Mouse (Mus musculus) Muller cell, postnatal 12 days (primary cell): ENCODE measurements at regions not wholly inside any gene's neighbourhood (a gene's known extent, or its start where the extent isn't known, plus 50 kb on each side); places are given as distances from the start of the nearest gene placed in this dataset.

Experiments used
- DNase-seq: peaks from one replicate; pipeline ENCODE4 v3.0.0-alpha.2; 2015; ENCODE audit errors: inconsistent ontology term

DNA sequence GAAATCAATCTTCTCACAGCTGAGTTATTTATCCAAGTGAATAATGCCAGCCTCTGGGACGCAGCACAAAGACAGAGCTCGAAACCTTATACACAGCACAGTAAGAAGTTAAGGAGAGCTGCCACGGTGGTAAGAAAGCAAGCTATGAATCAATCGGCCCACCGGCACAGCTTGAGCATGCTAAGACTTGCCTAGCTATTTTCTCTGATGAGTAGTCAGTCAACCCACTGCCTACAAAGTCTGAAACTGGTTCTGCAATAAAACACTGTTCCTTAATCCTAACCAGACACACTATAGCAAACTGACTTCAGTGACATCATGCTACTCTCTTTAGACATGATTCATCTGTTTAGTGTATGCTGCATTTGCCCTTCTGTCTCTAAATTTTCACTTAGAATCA lies 268.7 kb downstream of the 1190002N15Rik start:
- no peak for DNase-seq

DNA sequence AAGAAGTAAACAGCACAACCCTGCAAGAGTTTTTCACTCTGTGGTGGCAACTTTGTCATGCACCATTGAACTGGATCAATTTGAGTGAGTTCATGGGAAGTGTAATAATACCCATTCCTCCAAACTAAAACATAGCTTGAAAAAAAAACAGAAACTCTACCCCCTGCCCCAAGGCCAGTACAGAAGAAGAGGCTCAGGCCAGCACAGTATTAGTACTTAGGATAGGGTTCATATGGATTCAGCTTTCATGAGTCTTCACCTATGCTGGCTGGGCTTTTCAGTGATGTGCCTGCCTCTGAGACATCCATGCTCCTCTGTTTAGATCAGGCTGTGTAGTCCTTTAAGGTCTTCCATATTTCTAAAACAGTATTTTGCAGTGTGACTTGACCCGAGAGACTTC lies 270.6 kb downstream of the 1190002N15Rik start:
- no peak for DNase-seq

DNA sequence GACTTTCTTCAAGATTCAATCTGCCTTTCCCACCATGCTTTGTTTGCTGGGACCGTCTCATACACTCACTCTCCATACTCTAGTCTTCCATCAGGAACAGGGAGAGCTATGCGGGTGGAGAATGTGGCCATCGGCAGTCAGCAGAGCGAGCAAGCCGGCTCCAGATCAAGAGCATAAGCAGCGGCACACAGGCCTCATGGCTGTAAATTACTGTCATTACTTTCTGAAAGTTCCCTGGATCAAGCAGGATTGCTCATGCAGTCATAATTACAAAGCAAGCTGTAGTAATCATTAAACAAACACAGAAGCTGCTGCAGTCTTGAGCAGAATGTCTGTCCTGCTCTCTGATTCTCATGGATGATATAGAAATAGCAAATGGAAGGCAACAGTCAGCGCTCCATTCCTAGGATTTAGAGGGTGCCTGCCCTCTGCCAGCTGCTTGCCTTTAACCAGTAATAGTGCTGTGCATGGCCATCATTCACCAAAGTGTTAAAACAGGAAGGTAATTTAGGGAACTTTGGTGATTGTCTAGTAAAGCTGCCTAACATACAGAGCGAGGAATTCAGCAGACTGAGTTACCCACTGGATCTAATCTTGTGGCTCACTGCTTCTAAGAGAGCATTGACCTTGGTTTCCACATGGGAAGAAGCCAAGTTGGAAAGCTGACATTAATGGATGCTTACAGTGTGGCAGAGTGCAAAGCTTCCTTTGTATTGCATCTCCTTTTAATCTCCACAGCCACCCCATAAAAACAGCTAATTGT lies 298.2 kb downstream of the 1190002N15Rik start:
- DNase-seq = peak; percentile 79

DNA sequence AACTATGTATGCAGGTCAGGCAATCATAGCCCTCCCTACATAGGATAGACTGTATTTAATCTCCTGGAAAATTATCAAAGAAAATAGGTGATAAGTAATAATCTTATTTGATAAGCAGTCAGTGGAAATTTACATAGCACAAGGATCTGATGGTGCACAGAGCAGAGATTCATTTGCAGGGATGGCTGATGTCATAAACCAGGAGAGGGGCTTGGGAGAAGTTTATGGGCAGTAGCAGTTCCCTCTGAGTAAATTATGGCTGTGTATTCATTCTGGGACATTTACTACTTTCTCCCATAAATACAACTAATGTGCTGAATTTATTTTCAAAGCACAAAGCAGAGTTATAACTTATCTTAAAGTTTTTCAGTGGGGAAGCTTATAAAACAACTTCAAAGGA lies 299.3 kb downstream of the 1190002N15Rik start:
- no peak for DNase-seq

DNA sequence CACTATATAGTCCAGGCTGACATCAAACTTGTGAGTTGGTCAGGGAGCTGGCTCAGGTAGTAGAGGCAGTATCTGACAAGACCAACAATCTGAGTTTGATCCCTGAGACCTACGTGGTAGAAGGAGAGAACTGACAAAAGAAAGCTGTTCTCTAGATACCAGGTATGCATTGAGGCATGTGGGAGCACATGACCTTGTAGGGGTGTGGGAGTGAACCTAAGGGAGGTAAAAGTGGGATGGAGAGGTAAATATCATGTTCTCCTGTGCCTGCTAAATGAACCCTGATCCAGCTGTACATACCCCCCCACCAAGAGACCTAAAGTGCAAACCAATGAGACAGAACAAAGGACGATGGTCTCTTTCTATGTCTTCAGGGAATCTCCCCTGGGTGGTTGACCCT lies 308.3 kb downstream of the 1190002N15Rik start:
- no peak for DNase-seq

DNA sequence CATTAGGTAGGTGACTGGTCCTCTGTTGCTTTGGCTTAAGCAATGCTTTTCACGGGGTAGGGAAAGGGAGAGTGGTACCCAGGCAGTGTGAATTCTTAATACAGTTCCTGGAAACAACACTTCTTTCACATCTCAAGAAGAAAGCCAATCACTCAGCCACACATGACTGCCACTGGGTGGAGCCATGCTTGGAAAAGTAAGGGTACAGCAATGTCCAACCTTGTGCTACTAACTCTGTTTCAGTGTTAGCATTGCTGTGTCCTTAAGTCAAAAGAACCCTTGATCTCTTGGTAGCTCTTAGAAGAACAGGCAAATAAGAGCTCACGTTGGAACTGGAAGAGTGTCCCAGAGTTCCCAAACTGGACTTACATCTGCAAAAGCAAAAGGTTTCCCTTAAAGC lies 318.8 kb downstream of the 1190002N15Rik start:
- no peak for DNase-seq

DNA sequence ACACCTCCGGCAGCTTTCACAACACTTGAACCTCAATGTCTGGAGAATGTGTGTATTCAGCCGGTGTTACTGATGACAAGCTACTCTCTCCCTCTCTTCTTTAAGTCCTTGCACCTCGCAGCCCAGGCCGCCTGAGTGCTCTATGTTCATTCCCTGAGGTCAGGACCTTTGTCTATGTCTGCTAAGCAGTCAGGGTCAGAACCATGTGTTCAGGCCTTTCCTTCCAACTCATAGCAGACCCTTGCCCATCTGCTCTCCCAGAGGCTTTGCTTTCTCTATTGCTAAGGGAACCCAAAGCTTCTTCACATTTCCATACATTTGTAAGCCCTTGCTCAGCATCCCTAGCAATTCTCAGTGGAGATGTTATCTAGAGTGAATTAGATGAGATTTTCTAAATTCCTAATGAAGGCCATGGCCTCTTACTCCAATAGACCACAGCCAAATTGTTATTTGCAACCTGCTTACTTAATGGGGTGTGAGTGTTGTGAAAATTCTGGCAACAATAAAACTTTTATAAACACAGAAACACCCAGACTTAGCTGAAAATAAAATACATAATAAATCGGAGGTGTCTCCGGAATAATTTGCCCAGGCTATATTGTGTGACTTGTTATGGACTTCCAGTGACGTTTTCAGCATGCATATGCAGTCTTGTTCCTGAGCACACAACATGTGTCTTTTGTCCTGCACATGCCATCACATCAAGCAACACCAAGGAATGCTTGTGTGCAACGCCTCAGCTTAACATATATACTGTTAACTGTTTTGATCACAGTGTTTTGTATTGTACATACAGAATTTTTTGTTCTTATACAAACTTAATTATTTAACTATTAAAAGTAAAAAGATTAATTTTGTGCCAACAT lies 321.2 kb downstream of the 1190002N15Rik start:
- no peak for DNase-seq

DNA sequence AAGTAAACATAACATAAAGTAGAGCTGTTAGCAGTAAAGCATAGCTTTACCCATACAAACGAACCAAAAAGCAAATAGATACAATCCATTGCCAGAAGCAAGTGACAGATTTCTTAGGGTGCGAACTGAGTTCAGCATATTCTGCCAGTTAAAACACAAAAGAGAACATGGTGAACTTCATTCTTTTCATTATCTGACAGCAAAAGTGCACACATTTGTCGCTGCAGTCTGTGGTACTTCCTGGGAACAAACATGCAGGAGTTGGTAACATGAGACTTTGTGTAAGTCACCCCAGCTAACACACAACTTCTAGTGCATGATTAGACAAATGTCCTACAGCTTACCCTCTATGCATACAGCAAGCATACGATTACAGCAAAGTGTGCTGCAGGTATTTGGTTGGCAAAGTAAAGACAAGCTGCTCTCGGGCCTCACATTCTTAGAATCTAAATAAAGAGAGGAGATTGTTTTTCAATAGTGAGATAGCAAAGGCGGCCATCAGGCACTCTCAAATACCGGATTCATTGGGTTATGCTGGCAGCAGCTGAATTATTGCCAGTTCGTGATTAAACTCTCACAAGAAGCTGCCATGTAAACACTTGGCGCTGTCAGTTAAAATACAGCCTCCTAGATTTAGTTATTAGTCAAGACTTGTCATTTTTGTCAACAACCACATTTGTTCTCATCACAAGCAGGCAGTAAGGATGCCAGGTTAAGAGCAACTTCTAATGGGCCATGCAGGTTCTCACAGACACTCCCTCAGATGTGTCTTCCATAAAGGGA lies 327.2 kb downstream of the 1190002N15Rik start:
- DNase-seq = no peak

DNA sequence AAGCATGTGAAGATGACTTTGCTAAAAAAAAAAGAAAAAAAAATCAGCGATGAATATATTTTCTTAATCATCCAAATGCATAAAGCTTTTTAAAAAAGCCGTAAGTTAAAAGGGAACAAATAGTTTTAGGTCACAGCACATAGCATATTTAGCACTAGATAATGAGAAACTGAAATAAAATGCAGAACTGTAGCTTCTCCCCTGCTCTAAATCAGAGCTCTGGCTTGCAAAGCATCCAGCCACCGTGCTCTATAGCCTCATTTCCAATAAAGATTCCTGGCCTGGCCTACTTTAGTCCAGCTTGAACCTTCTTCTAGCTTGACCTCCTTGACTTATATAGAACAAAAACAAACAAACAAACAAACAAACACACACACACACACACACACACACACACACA lies 328.9 kb downstream of the 1190002N15Rik start:
- no peak for DNase-seq

DNA sequence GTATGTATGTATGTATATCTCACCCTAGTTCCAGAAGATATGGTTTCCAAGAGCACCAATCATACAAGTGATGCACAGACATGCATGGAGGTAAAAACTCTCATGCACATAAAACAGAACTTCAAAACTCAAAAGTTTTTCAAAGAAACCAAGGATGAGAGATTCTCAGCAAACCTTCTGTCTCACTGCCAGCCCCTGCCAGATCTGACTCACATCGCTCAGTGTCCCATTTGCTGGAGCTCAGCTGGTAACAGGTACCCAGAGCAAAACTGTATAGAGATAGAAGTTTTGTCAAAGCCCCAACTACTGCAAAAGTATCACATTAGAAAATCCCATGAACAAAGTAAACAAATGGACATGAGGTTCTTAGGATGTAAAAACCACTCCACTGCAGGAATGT lies 337.0 kb downstream of the 1190002N15Rik start:
- DNase-seq = no peak

DNA sequence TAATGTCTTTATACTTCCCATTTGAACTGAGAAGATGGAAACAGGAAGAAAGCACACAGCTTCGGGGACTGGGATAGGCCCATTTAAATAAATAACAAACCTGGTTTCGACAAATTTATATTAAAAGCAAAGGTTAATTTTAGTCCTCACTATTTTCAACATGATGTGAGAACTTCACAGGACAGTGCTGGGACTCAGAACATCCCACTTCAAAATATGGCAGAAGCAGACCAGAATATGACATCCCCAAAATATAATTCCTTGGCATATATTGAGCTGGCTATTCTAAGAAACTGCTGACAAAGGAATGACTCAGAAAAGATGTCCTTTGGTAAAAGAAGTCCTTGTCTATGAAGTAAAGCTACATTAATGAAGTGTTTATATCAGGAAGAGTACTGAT lies 338.0 kb downstream of the 1190002N15Rik start:
- no peak for DNase-seq

DNA sequence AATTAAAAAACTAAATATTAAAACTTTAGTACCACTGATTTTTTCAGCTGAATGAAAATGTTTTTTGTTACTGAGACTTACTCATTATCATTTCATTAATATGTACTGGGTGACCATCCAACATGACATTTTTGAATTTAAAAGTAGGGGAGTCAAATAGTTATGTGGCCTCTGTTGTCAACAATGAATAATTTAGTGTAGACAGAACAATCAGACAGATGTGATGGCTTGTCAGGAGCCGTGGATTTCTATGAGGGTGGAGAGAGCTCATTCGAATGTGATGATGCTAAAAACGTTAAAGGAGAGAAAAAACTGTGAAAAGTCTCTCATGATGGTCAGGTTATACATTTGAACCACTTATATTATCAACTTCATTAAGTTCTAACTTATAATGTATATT lies 346.8 kb downstream of the 1190002N15Rik start:
- DNase-seq = no peak

DNA sequence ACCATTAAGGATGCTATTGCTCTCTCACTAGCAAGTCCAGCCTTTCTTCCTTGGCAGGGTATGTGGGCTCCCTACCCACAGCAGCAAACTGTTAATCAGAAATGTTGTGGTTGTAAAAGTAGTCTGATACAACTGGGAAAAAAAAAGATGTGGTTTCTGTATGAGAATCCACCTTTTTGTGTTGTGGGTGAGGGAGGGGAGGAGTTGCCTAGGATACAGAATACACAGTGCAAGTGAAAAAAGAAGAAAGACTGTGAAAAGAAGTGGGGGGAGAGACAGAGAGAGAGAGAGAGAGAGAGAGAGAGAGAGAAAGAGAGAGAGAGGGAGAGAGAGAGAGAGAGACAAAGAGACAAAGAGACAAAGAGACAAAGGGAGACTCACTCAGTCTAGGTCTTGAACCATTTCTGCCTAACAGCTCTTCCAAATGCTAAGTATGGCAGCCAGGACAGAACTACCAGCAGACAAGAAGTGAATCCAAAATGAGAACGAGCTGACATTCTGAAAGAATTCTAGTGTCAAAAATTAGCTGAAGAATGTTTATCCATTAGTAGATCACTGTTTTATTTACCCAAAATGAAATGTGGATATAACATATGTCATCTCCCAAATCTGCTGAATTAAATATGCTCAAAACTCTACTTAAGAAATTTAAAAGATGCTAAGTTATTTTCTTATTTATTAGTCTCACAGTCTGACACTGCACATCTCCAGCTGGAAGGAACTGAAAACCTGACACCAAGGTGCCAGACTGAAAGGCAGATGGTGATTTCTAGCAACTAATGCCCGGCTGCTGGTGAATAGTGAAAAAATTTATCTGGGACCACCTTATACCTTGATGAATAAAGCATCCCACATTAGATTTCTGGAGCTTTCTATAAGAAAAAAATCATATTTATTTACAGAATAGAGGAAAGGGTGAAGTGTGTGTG lies 347.7 kb downstream of the 1190002N15Rik start:
- no peak for DNase-seq

DNA sequence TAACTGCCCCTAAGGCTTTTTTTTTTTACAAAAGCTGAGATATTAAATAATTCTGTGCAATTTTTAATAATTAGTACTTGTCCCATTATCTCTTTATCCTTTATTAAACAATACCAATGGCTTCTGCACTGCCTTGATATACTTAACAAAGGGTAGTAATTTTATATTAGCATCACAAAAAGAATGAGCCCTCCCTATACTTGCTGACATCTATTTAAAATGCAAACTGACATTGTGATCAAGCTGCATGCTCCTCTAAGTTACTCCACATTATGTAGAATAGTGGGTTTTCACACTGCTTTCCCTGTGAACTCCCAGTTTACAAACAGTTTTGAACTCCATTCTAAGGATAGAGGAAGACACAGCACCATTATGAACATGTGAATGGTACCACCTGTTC lies 349.8 kb downstream of the 1190002N15Rik start:
- DNase-seq = no peak

DNA sequence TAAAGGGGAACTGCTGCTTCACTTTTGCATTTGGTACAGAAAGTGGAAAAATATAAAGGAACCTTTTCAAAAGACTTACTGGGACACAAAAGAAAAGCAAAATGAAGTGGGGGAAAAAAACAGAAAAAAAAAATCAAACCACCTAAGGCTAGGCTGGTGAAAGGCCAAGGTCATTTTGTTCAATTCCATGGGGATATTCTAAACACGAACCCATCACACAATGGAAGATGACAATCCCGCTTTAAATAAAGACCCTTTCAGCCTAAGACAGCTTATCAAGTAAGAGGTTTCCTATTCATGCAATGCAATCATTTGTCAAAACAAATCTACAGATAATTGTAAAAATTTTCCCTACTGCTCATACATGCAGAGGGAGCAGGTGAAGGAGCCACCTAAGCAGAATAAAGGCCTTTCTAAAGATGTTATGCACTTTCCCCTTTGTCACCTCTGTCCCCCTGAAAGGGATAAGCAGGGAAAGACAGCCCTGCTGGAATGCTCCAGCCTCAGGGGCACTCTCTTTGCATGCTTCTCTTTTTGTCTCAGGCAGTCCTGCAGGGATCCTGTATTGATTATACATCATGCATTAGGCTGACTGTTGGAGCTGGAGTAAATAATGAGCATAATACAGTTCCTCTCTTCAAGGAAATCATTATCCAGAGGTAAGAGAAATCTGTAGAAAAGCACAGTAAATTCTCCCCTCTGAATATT lies 367.8 kb downstream of the 1190002N15Rik start:
- DNase-seq = no peak

DNA sequence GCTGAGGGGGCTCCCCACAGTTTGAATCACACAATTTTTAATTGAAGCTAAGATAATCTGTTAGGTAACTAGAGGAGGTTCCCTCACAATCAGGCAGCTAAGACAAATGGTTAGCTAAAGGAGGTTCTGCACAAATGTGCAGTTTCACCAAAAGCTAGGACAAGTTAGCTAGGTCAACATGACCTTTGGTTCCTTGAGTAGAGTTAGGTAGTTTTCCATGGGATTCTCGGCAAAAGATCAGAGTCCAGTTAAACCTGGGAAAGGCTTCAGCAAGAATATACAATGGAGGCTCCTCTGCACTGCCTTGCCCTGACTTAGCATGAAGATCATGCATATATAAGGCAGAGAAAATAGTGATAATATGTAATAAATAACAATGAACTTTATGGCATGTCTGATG lies 374.2 kb downstream of the 1190002N15Rik start:
- no peak for DNase-seq

DNA sequence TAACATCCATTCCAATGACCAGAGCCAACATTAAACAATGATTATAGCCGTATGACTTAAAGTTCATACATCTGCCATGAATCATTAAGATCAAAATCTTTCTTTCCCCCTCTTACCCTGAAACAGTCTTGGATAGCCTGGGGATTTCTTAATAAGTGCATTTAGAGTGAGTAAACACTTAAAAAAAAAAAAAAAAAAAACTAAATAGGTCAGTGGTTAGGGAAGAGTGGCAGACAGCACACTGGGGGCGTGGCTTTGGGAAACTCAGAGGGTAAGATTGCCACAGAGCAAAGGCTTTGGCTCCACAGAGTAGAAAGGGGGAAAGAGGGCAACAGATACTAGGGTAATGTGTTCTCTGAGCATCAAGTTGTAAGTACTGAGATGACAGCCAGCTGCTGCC lies 382.3 kb downstream of the 1190002N15Rik start:
- no peak for DNase-seq

DNA sequence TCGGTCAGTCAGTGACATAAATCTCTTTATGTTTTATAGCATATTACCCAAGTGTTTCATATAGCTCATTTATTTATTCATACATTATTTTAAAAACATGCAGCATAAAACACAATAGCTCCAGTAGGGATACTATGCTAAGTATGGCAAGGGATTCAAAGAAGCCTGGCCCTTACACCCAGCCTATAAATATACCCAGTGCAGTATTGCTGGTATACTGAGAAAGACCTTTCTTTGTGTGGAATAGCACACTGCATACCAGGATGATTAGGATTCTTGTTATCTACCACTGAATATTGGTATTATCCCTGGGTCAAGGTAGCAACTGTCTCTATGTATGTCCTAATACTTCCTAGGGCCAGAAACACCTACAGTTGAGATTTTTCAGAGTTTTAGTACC lies 389.4 kb downstream of the 1190002N15Rik start:
- DNase-seq = no peak

DNA sequence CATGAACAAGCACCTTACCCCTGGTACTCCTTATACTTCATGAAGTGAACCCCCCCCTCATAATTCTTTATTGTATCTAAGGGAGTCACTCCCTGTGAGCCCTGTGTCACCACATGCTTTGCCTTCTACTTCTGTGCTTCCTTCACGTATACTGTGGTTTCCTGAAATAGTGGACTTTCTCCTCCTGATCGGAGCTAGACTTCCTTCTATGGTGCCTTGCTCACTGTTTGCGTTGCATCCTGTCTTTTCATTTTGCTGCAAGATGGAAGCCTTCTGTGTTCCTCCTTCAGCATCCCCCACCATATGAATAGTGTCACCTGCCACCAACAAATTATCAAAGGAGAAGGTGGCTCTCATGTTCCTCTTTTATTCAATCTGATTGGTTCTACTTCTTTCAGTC lies 391.1 kb downstream of the 1190002N15Rik start:
- DNase-seq = no peak

DNA sequence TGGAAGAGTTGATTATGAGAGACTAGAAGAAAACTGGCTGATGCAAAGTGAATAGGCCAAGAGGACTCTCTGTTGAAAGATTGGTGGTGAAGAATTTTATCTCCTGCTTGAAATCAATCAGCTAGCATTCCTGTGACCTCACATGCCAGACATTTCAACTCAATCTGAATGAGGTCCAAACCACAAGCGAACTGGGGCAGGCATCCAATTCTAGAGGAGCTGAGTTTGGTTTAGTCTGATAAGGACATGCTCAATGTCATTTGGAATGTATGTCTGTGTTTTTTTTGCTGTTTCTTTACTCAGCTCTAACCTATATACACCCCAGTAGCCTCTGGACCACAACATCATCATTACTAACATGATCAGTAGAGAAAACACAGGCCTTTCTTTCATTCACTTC lies 401.4 kb downstream of the 1190002N15Rik start:
- peak; percentile 93 for DNase-seq

DNA sequence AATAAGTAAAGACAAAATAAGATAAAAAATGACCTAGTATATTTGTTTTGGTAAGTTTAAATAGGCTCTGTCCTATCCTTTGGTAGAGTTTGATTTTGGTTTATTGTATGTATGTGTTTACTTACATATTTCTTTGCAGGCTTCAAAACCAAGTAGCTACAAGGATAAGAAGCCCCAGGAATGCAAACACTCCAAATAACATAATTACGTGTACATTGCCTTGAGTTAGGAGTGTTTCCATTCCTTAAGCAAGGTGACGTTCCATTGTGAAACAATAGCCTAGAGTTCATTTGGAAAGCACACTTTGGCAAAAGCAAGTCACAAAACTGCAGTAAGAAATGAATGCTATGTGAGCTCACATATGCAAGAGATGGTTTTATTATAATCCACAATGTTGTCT lies 404.2 kb downstream of the 1190002N15Rik start:
- no peak for DNase-seq
